Mouse (Mus musculus): Measurements from ENCODE around the gene Olfr427. TPM values are rescaled to one million over a fixed set of nuclear protein-coding genes. Genes with fewer than 3 reads are reported as not detected.

The Olfr427 gene
- polyA plus RNA-seq, 1 experiment from 2014 or later = not detected

Other genes with a start within 250 kb of the Olfr427 start
- gene Ifi211, start 183.8 kb upstream of the Olfr427 start, polyA plus RNA-seq (2015; fragmentation: Nextera tagmentation; extraction: Ambion mirVana) = 1.1 and 1.8 TPM in 2 replicates
- 3.3 and 3.4 TPM in 2 replicates for gene Mndal, start 154.4 kb upstream of the Olfr427 start, polyA plus RNA-seq (2015; fragmentation: Nextera tagmentation; extraction: Ambion mirVana)
- gene Ifi203, start 154.2 kb upstream of the Olfr427 start, polyA plus RNA-seq (2015; fragmentation: Nextera tagmentation; extraction: Ambion mirVana) = 1.4 and 1.5 TPM in 2 replicates
- gene Ifi202b, start 114.1 kb upstream of the Olfr427 start, polyA plus RNA-seq (2015; fragmentation: Nextera tagmentation; extraction: Ambion mirVana) = 0.16 TPM in 1 of 2 replicates, not detected in the other
- gene Ifi205, start 65.1 kb upstream of the Olfr427 start, polyA plus RNA-seq (2015; fragmentation: Nextera tagmentation; extraction: Ambion mirVana) = 0.38 and 0.60 TPM in 2 replicates
- gene Olfr433, start 56.2 kb upstream of the Olfr427 start, polyA plus RNA-seq (2015; fragmentation: Nextera tagmentation; extraction: Ambion mirVana) = not detected in 2 replicates
- not detected in 2 replicates for gene Olfr432, start 47.7 kb upstream of the Olfr427 start, polyA plus RNA-seq (2015; fragmentation: Nextera tagmentation; extraction: Ambion mirVana)
- gene Olfr430, start 30.3 kb upstream of the Olfr427 start, polyA plus RNA-seq (2015; fragmentation: Nextera tagmentation; extraction: Ambion mirVana) = not detected in 2 replicates
- gene Olfr429, start 12.6 kb upstream of the Olfr427 start, polyA plus RNA-seq (2015; fragmentation: Nextera tagmentation; extraction: Ambion mirVana) = not detected in 2 replicates
- gene Olfr231, start 24.3 kb downstream of the Olfr427 start, polyA plus RNA-seq (2015; fragmentation: Nextera tagmentation; extraction: Ambion mirVana) = not detected in 2 replicates
- gene Olfr424, start 34.6 kb downstream of the Olfr427 start, polyA plus RNA-seq (2015; fragmentation: Nextera tagmentation; extraction: Ambion mirVana) = not detected in 2 replicates
- not detected in 2 replicates for gene Olfr420, start 58.7 kb downstream of the Olfr427 start, polyA plus RNA-seq (2015; fragmentation: Nextera tagmentation; extraction: Ambion mirVana)
- 0.26 and 0.57 TPM in 2 replicates for gene Spta1, start 75.9 kb downstream of the Olfr427 start, polyA plus RNA-seq (2015; fragmentation: Nextera tagmentation; extraction: Ambion mirVana)
- gene Olfr419, start 155.2 kb downstream of the Olfr427 start, polyA plus RNA-seq (2015; fragmentation: Nextera tagmentation; extraction: Ambion mirVana) = not detected in 2 replicates
- not detected in 2 replicates for gene Mptx1, start 233.6 kb downstream of the Olfr427 start, polyA plus RNA-seq (2015; fragmentation: Nextera tagmentation; extraction: Ambion mirVana)

Measured in lung, embryonic 16.5 days (tissue).